Mouse (Mus musculus) midbrain, embryonic 13.5 days (tissue): ENCODE data around the gene Mybpc2. TPM values are rescaled to one million over a fixed set of nuclear protein-coding genes. Genes with fewer than 3 reads are reported as not detected.
A peak's percentile ranks its signal among the peaks of the same experiment; 100 is the strongest.

ENCODE experiments used
- ATAC-seq: fragments of 200-750 bp; cut with Nextera tagmentation; 2 replicates; pipeline ENCODE4 v1.8.0; 2017; ENCODE audit warnings: mild to moderate bottlenecking, moderate TSS enrichment, moderate library complexity
- H3K27ac ChIP-seq: fragments of 300-500 bp; sonication (generic); 2 replicates; pipeline ENCODE4 v1.5.1; 2015; ENCODE audit warnings: inconsistent platforms, mild to moderate bottlenecking, moderate library complexity
- H3K27me3 ChIP-seq: fragments of 300-500 bp; sonication (generic); 2 replicates; pipeline ENCODE4 v1.6.1; 2015; ENCODE audit warnings: mild to moderate bottlenecking, inconsistent platforms
- H3K36me3 ChIP-seq: fragments of 300-500 bp; sonication (generic); 2 replicates; pipeline ENCODE4 v1.6.1; 2015; ENCODE audit warnings: mild to moderate bottlenecking, inconsistent platforms
- H3K4me1 ChIP-seq: fragments of 300-500 bp; sonication (generic); replicated peaks from 2 replicates; pipeline ENCODE4 v1.6.1; 2015; ENCODE audit warnings: inconsistent platforms
- H3K4me2 ChIP-seq: fragments of 300-500 bp; sonication (generic); replicated peaks from 2 replicates; pipeline ENCODE4 v1.6.1; 2015; ENCODE audit warnings: moderate library complexity, mild to moderate bottlenecking, inconsistent platforms
- H3K4me3 ChIP-seq: fragments of 300-500 bp; sonication (generic); replicated peaks from 2 replicates; pipeline ENCODE4 v1.5.1; 2015; ENCODE audit warnings: mild to moderate bottlenecking, inconsistent platforms
- H3K9ac ChIP-seq: fragments of 300-500 bp; sonication (generic); replicated peaks from 2 replicates; pipeline ENCODE4 v1.6.1; 2015; ENCODE audit warnings: mild to moderate bottlenecking, inconsistent platforms
- H3K9me3 ChIP-seq: fragments of 300-500 bp; sonication (generic); 2 replicates; pipeline ENCODE4 v1.6.1; 2016; ENCODE audit warnings: mild to moderate bottlenecking, inconsistent platforms
- WGBS: fragments of 180-500 bp; shearing (Covaris S2); methylation state at CpG from one replicate; pipeline ENCODE4 v1.1.7; 2015; 5-methylcytosine and 5-hydroxymethylcytosine counted together
- polyA plus RNA-seq: library from polyadenylated mRNA; unstranded; fragments of >200 nt; fragmentation: Nextera tagmentation; extraction: Ambion mirVana; gene quantifications from 2 replicates; pipeline ENCODE4 v1.2.1, GENCODE M21; 2015

Gene Mybpc2
- polyA plus RNA-seq, 1 experiment from 2014 or later = 0.16 TPM

- Histone ChIP-seq H3K4me1 (peaks cover 64% of the 10 kb centered on the region), H3K27ac (no peak overlapping the region; the same call in 1 of the 2 replicates), H3K27me3 (peaks cover 8% of the 10 kb centered on the region; the same call in 1 of the 2 replicates), H3K9me3 (no peaks in the 10 kb centered on the region), H3K9ac (no peak overlapping the region), H3K4me2 (no peak overlapping the region), H3K36me3 (no peaks in the 10 kb centered on the region), H3K4me3 (no peak overlapping the region)
- 55% methylated on average over 6 of the region's 6 CpGs for WGBS
- ATAC-seq = no peak
Observed at GRCm38 (mm10) chr7:44471880-44472557, 52.4 kb downstream of the Mybpc2 start.

GRCm38 (mm10) chr7:44470696-44471612 is 53.5 kb downstream of the Mybpc2 start:
- 86% methylated on average over 16 of the region's 16 CpGs for WGBS
- Histone ChIP-seq H3K4me1 (peaks cover 73% of the 10 kb centered on the region), H3K27me3 (0 out of 2 replicates have a peak, but pooled peaks cover 2% of the 10 kb centered on the region), H3K9ac (no peak overlapping the region), H3K36me3 (no peaks in the 10 kb centered on the region), H3K4me3 (no peak overlapping the region), H3K27ac (no peak overlapping the region), H3K4me2 (no peak overlapping the region), H3K9me3 (no peaks in the 10 kb centered on the region)
- no peak for ATAC-seq

- no peak for ATAC-seq
- no peaks in the 10 kb centered on the region for H3K9me3 ChIP-seq
- peak overlapping the region; percentile 92 for H3K27ac ChIP-seq
- 90% methylated on average over 16 of the region's 16 CpGs for WGBS
- H3K36me3 ChIP-seq = no peaks in the 10 kb centered on the region
- no peaks in the 10 kb centered on the region for H3K27me3 ChIP-seq
- H3K4me1 ChIP-seq = peaks cover 77% of the 10 kb centered on the region
- H3K4me2 ChIP-seq = peak overlapping the region; percentile 74; the same call in 1 of the 2 replicates
- peak overlapping the region; percentile 11; the same call in 1 of the 2 replicates for H3K9ac ChIP-seq
- H3K4me3 ChIP-seq = no peak overlapping the region
Observed at GRCm38 (mm10) chr7:44469677-44470675, 54.5 kb downstream of the Mybpc2 start.

- Histone ChIP-seq H3K27me3 (no peaks in the 10 kb centered on the region), H3K36me3 (peaks cover 6% of the 10 kb centered on the region), H3K4me1 (peaks cover 77% of the 10 kb centered on the region), H3K27ac (peak overlapping the region; percentile 92), H3K9me3 (no peaks in the 10 kb centered on the region), H3K4me2 (peak overlapping the region; percentile 74), H3K4me3 (peak overlapping the region; percentile 51), H3K9ac (peak overlapping the region; percentile 69)
- 58% methylated on average over 15 of the region's 15 CpGs for WGBS
- ATAC-seq = no peak
Observed at GRCm38 (mm10) chr7:44468644-44469285, 55.7 kb downstream of the Mybpc2 start.

- ATAC-seq = peak; percentile 96
- 1% methylated on average over 42 of the region's 42 CpGs for WGBS
- Histone ChIP-seq H3K36me3 (peaks cover 14% of the 10 kb centered on the region), H3K4me2 (peak within 1 kb of the TSS; percentile 74), H3K4me1 (peaks cover 78% of the 10 kb centered on the region), H3K27me3 (no peaks in the 10 kb centered on the region), H3K27ac (peak within 1 kb of the TSS; percentile 92), H3K9ac (peak within 1 kb of the TSS; percentile 69), H3K9me3 (no peaks in the 10 kb centered on the region), H3K4me3 (peak within 1 kb of the TSS; percentile 51)
Observed at GRCm38 (mm10) chr7:44467811-44468411, 56.5 kb downstream of the Mybpc2 start, which contains the start of gene Josd2. Gene Josd2, plus strand, starts transcription at chr7:44467980.

- peaks cover 78% of the 10 kb centered on the region for H3K4me1 ChIP-seq
- ATAC-seq = peak; percentile 1; the same call in 1 of the 2 replicates
- 78% methylated on average over 16 of the region's 16 CpGs for WGBS
Observed at GRCm38 (mm10) chr7:44466888-44467311, 57.6 kb downstream of the Mybpc2 start.

GRCm38 (mm10) chr7:44466006-44466887 is 58.2 kb downstream of the Mybpc2 start:
- H3K4me3 ChIP-seq = no peak overlapping the region
- H3K27me3 ChIP-seq = peaks cover 8% of the 10 kb centered on the region; the same call in 1 of the 2 replicates
- peaks cover 78% of the 10 kb centered on the region for H3K4me1 ChIP-seq
- H3K27ac ChIP-seq = peak overlapping the region; percentile 92
- ATAC-seq = no peak
- no peaks in the 10 kb centered on the region for H3K9me3 ChIP-seq
- whole genome bisulfite sequencing = 76% methylated on average over 10 of the region's 10 CpGs
- H3K9ac ChIP-seq = no peak overlapping the region
- H3K36me3 ChIP-seq = peaks cover 31% of the 10 kb centered on the region
- H3K4me2 ChIP-seq = no peak overlapping the region

More at GRCm38 (mm10) chr7:44466888-44467311, 57.6 kb downstream of the Mybpc2 start:
- peak overlapping the region; percentile 92 for H3K27ac ChIP-seq
- no peak overlapping the region for H3K4me3 ChIP-seq
- no peak overlapping the region for H3K4me2 ChIP-seq
- H3K9me3 ChIP-seq = no peaks in the 10 kb centered on the region
- 0 out of 2 replicates have a peak, but pooled peaks cover 1% of the 10 kb centered on the region for H3K27me3 ChIP-seq
- H3K36me3 ChIP-seq = peaks cover 24% of the 10 kb centered on the region
- no peak overlapping the region for H3K9ac ChIP-seq

GRCm38 (mm10) chr7:44465111-44465510 is 59.3 kb downstream of the Mybpc2 start, which contains the start of gene Aspdh:
Gene Aspdh, plus strand, starts transcription at chr7:44465391.
- Histone ChIP-seq H3K36me3 (peaks cover 42% of the 10 kb centered on the region), H3K9ac (peak within 1 kb of the TSS; percentile 47), H3K27ac (peak within 1 kb of the TSS; percentile 92), H3K4me2 (peak within 1 kb of the TSS; percentile 27), H3K9me3 (no peaks in the 10 kb centered on the region), H3K27me3 (peaks cover 10% of the 10 kb centered on the region; the same call in 1 of the 2 replicates), H3K4me3 (no peak within 1 kb of the TSS), H3K4me1 (peaks cover 73% of the 10 kb centered on the region)
- WGBS = 37% methylated on average over 2 of the region's 2 CpGs
- ATAC-seq = no peak

GRCm38 (mm10) chr7:44464511-44464910 is 59.9 kb downstream of the Mybpc2 start:
- WGBS = 5% methylated on average over 4 of the region's 4 CpGs
- Histone ChIP-seq H3K4me3 (no peak overlapping the region), H3K27ac (peak overlapping the region; percentile 92), H3K9me3 (no peaks in the 10 kb centered on the region), H3K4me1 (peaks cover 68% of the 10 kb centered on the region), H3K4me2 (peak overlapping the region; percentile 27), H3K36me3 (peaks cover 48% of the 10 kb centered on the region), H3K9ac (peak overlapping the region; percentile 47), H3K27me3 (peaks cover 10% of the 10 kb centered on the region; the same call in 1 of the 2 replicates)
- ATAC-seq = no peak
